Mouse (Mus musculus) ES-Bruce4 (cell line): ENCODE results near the gene Rpp25l.
"Not testable (repeated sequence)": the region's sequence is repeated elsewhere in the genome, so short reads cannot be mapped to it uniquely, and the experiment has no call there.

Source experiments
- CTCF ChIP-seq: IDR thresholded peaks from one replicate; pipeline ENCODE4 v1.8.1; 2011; ENCODE audit warnings: low read depth, low read length
- POLR2A ChIP-seq: IDR thresholded peaks from one replicate; pipeline ENCODE4 v1.8.1; 2011; ENCODE audit warnings: low read length; ENCODE audit not compliant: insufficient read depth

DNA sequence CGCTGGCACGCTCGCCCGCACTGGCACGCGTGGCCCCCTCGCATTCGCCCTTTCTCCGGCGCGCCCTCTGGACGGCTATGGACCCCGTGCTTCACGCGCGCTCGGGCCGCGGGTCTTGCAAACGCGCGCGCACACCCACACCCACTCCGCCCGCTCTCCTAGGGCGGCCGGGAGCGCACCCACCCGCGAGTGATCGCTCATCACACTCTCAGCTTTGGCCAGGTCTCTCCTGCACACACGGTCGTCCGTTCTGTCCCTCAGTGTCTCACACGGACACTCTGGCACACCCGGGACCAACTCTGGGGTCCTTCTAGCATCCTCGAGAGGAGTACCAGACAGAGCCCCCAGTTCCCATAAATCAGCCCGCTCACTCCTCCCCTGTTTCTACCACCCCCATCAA, 17.5 kb downstream of the Rpp25l start:
- not testable (repeated sequence) for TF ChIP-seq POLR2A, CTCF
